Mouse (Mus musculus): ENCODE measurements around the gene Rnf121.
"Not testable (repeated sequence)": the region's sequence is repeated elsewhere in the genome, so short reads cannot be mapped to it uniquely, and the experiment has no call there.

Gene Rnf121

DNA sequence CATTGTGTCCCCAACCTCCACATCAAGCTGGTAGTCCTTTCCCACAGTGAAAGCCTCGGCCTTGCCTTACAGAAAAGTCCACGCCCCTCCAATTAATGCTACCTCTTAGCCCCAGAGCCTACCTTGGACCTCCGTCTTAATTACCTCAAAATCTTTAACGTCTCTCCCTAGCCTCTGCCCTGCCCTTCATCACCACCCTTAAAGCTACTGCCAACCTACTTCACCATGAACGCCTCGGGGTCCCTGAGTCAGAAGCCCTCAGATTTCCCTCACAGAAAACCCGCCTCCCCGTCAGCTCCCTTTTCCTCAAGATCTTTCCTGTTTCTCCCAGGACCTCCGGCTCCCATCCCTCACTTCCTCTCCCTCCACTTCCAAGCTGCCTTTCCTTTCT, 619 bp downstream of the Rnf121 start:
- DNase-seq (ENCODE audit: low spot score) = no peak

GRCm38 (mm10) chr7:102063891-102064290, 1.4 kb downstream of the Rnf121 start:
- DNase-seq (ENCODE audit: low spot score) = no peak

DNA sequence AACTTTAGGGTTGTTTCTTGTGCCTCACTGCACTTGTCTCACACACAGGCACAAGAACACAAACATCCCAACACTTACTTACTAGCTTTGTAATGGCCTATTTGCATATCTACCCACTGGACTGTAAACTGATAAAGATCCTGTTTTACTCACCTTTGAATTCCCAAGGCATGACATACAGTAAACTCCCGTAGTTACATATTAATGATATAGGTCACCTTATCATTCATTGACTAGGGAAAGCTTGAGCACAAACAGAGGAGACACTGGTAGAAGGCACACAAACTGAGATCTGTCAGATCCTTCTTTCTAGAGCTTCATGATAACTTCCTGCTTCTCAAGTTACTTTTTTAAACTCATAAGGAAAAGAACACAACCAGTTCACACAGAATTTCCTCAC, 3.1 kb downstream of the Rnf121 start:
- no peak for DNase-seq (ENCODE audit: low spot score)

- DNase-seq (ENCODE audit: low spot score) = no peak
Measured at GRCm38 (mm10) chr7:102061353-102061752, 3.9 kb downstream of the Rnf121 start.

DNA sequence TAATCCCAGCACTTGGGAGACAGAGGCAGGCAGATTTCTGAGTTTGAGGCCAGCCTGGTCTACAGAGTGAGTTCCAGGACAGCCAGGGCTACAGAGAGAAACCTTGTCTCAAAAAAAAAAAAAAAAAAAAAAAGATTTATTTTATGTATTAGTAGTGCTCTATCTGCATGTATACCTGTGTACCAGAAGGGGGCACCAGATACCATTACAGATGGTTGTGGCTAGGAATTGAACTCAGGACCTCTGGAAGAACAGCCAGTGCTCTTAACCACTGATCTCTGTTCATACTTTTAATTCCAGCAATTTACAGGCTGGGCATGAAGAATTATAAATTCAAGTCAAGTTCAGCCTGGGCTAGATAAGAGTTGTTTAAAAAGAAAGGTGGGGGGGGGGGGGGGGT, 16.7 kb downstream of the Rnf121 start:
- not testable (repeated sequence) for DNase-seq (ENCODE audit: low spot score)

DNA sequence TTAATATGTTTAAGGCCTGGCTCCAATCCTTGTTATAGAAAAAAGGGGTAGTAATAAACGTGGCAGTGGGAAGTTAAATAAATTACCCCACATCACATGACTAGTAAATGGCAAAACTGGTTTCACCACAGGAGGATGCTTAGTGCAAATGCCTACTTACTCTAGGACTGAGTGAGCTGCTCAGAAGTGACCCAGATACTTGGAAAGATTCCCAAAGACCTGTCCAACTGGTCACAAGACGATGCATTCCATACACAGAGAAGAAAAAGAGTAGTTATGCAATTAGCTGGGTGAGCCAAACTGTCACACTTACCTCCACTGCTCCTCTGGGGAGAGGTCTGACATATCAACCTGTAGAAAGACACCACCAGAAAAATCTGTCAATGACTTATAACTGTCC, 23.0 kb downstream of the Rnf121 start:
- DNase-seq (ENCODE audit: low spot score) = no peak

- no peak for DNase-seq (ENCODE audit: low spot score)
Measured at GRCm38 (mm10) chr7:102037318-102037717, 28.0 kb downstream of the Rnf121 start.

DNA sequence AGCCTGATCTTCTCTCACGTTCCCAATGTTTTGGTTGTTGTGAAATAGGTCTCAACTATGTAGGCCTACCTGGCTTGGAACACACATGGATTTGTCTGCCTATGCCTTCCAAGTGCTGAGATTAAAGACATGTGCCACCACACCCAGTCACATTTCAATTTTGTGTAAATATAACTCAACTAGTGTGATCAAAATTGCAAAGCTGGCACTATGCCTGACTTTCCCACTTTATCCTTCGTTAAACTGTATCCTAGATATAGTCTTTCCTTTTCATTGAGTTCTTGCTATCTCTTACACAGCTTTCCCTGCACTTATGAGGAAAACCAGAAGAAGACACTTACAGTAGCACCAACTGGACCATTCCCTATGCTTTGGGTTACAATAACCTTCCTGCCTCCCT, 29.7 kb downstream of the Rnf121 start:
- DNase-seq (ENCODE audit: low spot score) = no peak

GRCm38 (mm10) chr7:102034904-102035303, 30.4 kb downstream of the Rnf121 start:
- DNase-seq (ENCODE audit: low spot score) = no peak

GRCm38 (mm10) chr7:102025187-102026119, 39.8 kb downstream of the Rnf121 start:
- no peak for DNase-seq (ENCODE audit: low spot score)

GRCm38 (mm10) chr7:102023821-102024220, 41.4 kb downstream of the Rnf121 start:
- DNase-seq (ENCODE audit: low spot score) = no peak

DNA sequence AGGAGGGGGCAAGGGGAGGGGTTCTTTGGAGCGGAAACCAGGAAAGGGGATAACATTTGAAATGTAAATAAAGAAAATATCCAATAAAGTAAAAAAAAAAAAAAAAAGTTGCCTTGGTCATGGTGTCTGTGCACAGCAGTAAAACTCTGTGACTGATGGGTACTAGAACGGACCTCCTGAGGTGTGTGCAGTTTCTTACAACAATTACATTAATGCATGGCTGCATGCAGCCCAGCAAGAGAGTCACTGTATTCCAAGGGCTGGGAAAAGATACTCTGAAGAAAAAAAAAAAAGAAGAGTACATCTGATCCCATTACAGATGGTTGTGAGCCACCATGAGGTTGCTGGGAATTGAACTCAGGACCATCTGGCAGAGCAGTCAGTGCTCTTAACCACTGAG, 44.3 kb downstream of the Rnf121 start:
- DNase-seq (ENCODE audit: low spot score) = not testable (repeated sequence)

DNA sequence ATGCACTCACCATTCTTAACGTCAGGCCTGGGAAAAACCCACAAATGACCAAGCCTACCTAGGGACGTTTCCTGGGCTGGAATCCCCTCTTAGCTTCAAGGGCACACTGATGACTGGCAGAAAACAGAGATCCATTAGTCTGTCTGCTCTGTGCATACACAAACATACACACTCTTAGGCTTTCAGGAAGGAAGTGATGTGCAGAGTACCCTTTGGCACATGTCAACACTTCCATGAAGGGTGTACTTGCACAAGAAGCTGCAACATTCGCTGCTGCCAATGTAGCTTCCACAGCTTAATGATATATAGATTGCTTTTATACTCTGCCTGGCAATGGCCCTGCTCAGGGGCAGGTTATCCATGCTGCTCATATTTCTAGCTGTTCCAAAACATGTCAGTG, 45.9 kb downstream of the Rnf121 start:
- no peak for DNase-seq (ENCODE audit: low spot score)

- no peak for DNase-seq (ENCODE audit: low spot score)
Measured at GRCm38 (mm10) chr7:102018590-102018989, 46.7 kb downstream of the Rnf121 start, which contains the start of gene Il18bp. Il18bp (minus strand) TSS chr7:102018690.

GRCm38 (mm10) chr7:102018034-102018433, 47.2 kb downstream of the Rnf121 start:
- no peak for DNase-seq (ENCODE audit: low spot score)

DNA sequence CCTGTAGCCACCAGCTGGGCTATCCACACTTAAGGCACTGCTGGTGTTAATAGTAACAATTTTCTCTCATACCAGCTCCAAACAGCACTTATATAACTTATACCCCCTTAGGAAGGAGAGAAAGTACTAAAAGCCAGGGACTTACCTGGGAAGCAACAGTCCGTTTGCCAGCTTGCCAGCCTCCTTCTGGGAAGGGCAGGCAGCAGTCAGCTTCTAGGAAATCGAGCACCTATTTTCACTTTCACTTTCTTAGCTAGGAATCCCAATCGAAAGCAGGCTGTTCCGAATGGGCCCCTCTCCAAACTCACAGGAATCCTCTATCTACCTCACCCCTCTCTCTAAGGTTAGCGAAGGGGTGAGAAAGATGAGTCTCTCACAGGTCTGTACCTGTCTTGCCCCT, 47.8 kb downstream of the Rnf121 start:
- DNase-seq (ENCODE audit: low spot score) = no peak

- no peak for DNase-seq (ENCODE audit: low spot score)
Measured at GRCm38 (mm10) chr7:102016936-102017335, 48.3 kb downstream of the Rnf121 start.

- no peak for DNase-seq (ENCODE audit: low spot score)
Measured at GRCm38 (mm10) chr7:102014995-102015394, 50.3 kb downstream of the Rnf121 start.

GRCm38 (mm10) chr7:102013416-102013815, 51.9 kb downstream of the Rnf121 start:
- DNase-seq (ENCODE audit: low spot score) = no peak

DNA sequence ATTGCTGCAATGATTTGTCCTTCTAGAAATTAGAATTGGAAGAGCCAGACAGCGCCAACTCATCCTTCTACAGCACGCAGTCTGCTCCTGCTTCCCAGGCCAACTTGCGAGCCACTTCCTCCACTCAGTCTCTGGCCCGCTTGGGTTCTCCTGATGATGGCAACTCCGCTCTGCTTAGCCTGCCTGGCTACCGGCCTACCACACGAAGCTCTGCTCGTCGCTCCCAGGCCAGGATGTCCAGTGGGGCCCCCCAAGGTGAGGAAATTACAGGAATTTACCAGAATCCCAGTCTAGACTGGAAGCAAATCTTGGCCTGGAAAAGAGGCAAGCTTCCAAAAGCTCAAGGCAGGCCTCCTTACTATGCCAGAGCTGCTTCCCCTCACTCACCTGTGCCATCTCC, 53.4 kb downstream of the Rnf121 start:
- DNase-seq (ENCODE audit: low spot score) = no peak

GRCm38 (mm10) chr7:102006520-102006919, 58.7 kb downstream of the Rnf121 start:
- DNase-seq (ENCODE audit: low spot score) = no peak

DNA sequence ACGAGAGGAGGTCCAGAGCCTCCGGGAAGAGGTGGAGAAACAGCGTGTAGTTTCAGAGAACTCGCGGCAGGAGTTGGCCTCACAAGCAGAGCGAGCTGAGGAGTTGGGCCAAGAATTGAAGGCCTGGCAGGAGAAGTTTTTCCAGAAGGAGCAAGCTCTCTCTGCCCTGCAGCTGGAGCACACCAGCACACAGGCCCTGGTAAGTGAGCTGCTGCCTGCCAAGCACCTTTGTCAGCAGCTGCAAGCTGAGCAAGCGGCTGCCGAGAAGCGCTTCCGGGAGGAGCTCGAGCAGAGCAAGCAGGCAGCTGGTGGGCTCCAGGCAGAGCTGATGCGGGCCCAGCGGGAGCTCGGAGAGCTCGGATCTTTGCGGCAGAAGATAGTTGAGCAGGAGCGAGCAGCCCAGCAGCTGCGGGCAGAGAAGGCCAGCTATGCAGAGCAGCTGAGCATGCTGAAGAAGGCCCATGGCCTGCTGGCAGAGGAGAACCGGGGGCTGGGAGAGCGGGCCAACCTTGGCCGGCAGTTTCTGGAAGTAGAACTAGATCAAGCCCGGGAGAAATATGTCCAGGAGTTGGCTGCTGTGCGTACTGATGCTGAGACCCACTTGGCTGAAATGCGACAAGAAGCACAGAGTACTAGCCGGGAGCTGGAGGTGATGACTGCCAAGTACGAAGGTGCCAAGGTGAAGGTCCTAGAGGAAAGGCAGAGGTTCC, 64.2 kb downstream of the Rnf121 start:
- peak; percentile 43 for DNase-seq (ENCODE audit: low spot score)

- no peak for DNase-seq (ENCODE audit: low spot score)
Measured at GRCm38 (mm10) chr7:102000296-102000695, 65.0 kb downstream of the Rnf121 start.

All from ovary, postnatal 36 days (tissue).